Mouse (Mus musculus): ENCODE data around the gene Rsbn1l. TPM values are rescaled to one million over a fixed set of nuclear protein-coding genes. Genes with fewer than 3 reads are reported as not detected.
A peak's percentile ranks its signal among the peaks of the same experiment; 100 is the strongest.

Rsbn1l gene
- 4.0 and 4.4 TPM in 2 replicates for polyA plus RNA-seq (2012; rRNA removed)

DNA sequence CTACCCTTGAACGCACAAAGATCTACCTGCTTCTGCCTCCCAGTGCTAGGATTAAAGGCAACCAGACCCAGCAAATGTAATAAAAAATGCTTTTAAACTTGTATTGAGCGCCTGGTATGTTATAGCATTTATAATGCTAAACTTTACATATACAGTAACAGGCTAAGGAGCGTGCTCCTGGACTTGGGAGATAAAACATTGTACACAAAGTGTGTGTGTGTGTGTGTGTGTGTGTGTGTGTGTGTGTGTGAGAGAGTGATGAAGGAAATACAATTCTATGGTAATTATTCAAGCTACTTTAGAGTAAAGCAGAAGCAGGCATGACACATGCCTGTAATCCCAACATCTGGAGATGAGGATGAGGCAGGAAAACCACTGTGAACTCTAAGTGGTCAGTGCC lies at the start of gene Rsbn1l:
Gene Rsbn1l (minus strand): TSS at position 101 of the 400 bp plus-strand sequence.
- DNase-seq (ENCODE audit: low read depth) = no peak

DNA sequence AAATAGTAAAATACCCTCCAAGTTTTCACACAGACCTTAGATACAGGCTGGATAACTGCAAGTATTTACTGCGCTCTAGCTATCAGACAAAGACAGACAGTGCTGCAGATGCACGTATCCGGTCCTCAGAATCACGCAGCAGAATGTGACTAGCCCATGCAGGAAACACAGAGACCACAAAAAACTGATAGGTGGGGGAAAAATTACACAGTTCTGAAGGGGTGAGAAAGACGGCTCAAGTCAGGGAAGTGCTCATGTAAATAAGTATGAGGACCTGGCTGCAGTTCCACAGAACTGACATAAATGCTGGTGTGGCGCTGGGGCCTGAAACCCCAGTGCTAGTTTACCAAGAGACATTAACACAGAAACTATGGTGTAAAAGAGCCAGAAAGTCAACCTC lies 46.5 kb upstream of the Rsbn1l start:
- DNase-seq (ENCODE audit: low read depth) = no peak

DNA sequence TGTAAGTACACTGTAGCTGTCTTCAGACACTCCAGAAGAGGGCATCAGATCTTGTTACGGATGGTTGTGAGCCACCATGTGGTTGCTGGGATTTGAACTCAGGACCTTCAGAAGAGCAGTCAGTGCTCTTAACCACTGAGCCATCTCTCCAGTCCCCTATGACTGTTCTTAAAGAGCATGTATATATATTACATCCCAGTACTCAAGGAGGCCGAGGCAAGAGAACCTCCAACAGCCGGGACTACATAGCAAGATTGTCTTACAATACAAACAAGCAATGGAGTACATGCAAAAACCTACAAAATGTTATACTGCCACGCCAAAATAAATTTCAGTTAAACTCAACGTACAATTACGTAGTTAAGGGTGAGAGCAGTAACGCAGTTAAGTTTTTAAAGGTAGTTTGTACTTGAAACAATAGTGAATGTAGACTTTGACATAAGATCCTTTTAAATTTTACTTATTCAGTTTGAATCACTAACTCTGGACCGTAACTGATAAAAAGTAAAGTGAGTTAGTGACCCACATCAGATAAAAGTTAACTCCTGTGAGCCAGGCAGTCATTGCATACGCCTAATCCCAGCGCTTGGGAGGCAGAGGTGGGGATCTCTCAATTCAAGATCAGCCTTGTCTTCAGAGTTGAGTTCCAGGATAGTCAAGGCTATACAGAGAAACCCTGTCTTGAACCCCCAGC lies 45.6 kb upstream of the Rsbn1l start:
- DNase-seq (ENCODE audit: low read depth) = no peak

DNA sequence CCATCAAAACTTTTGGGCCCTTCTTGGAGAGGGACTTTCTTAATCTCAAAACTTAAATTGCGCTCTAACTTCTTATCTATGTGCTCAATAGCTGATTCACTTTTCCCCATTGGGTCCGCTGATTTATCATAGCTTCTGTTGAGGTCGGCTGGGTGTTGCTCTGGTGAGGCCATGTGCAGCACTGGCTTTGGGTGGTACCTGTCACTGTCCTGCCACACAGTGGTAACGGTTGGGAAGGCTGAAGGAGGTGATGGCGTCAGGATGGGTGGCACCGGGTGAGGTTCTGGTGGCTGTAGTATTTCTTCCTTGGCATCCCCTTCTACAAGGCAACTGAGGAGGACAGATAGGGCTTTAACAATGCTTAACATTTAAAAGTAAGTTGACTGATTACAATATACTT lies 42.2 kb upstream of the Rsbn1l start:
- no peak for DNase-seq (ENCODE audit: low read depth)

DNA sequence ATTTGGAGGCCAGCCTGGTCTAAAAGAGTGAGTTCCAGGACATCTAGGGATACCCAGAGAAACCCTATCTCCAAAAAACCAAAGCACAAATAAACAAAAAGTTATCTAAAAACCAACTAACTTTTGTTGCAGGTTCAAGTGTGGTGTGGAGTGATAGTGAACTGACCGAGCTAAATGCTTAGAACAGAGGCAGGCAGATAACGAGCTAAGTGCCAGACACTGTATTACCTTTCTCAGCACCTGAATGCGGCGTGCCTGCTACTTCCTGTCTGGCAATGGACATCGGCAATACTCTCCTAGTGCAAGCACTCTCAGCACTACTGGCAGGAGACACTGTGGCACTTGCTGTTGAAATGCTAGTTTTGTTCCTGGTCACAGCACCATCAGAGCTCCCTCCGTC lies 41.4 kb upstream of the Rsbn1l start:
- no peak for DNase-seq (ENCODE audit: low read depth)

DNA sequence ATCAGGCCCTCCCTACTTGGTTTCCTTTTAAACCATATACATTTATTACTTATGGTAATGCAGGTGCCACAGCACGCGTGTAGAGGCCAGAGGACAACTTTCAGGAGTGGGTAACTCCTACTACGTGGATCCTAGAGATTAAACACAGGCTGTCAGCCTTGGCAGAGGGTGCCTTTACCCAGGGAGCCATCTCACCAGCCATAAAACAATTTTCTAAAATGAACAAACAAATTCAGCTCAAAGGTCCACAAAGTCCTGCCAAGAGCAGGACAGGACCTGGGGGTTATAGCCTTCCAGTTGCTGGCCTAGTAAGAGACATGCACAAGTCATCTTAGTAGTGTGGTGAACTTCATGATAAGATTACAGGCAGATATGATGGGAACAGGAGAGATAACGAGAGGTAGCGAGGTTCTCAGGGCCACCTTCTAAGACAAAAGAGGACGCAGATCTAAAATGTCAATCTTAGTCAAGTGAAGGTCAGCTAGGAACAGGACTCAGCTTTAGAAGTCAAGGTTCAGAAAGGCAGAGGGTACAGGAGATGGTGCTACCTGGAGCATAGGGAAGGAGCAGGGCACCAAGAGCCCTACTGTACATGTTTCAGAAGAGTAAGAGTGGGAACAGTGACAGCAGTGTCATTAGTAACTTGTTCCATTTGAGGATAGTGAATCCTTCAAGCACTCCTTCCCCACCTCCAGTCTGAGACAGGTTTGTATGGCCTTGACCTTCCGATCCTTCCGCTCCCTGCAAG lies 34.0 kb upstream of the Rsbn1l start:
- no peak for DNase-seq (ENCODE audit: low read depth)

DNA sequence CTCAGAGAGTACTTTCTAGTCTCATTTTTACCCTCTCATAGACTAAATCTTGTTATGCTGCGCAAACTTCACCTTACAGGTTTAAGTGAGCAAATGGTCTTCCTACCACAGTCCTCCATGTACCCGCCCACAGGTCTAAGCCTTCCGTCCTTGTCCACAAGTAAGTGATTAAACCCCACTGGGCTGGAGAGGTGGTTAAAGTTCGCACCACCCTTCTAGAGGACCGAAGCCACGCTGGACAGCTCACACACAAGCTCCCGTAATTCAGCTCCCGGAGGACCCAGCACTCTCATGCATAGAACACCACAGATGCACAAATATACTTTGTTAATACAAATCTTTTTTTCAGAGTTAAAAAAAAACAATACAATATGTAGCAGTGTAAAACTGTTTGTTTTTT lies 30.1 kb upstream of the Rsbn1l start:
- DNase-seq (ENCODE audit: low read depth) = no peak

DNA sequence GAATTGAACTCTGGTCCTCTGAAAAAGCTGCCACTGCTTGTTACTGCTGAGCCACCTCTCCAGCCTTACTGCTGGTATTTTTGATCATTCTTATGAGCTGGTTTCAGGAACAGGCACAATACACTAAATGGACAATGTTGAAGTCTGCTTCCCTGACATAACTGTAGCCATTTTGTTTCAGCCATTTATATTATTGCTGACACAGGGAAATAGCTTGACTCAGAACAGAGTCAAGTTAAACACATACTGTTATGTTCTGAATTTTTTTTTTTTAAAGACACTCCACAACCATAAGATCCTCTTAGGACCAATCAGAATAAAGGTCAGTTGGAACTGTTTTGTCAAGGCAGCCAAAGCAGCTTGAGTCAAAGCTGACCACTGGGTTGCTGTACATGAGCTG lies 27.3 kb upstream of the Rsbn1l start:
- no peak for DNase-seq (ENCODE audit: low read depth)

DNA sequence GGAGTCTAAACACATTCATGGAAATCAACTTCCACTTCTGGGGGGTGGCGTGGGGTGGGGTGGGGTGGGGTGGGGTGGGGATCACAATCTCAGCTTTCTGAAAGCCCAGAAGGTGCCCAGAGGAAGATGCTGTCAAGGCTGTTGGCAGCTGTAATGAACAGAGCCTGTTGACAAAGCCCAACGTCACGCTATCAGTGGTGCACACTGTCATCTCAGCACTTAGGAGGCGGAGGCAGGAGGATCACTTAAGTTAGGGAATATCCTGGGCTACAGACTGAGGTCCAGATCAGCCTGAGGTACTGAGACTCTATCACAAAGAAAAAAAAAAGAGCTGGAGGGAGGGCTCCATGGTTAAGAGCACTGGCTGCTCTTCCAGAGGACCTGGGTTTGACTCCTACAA lies 18.5 kb upstream of the Rsbn1l start:
- DNase-seq (ENCODE audit: low read depth) = no peak

DNA sequence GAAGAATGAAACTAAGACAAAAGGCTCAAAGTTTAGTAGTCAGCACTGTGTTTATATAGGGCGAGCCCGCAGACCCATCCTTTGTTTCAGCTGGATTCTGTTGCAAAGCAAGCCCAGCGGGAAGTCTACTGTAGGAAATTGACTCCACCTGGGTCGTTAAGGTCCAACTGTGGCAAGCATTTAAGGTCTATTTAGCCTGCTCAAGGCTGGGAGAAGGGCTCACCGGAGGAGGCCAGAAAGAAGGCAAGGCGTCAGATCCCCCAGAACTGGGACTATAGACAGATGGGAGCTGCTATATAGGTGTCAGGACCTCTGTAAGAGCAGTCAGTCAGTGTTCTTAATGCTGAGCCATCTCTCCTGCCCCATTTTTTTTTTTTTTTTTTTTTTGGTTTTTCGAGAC lies 17.8 kb upstream of the Rsbn1l start:
- no peak for DNase-seq (ENCODE audit: low read depth)

DNA sequence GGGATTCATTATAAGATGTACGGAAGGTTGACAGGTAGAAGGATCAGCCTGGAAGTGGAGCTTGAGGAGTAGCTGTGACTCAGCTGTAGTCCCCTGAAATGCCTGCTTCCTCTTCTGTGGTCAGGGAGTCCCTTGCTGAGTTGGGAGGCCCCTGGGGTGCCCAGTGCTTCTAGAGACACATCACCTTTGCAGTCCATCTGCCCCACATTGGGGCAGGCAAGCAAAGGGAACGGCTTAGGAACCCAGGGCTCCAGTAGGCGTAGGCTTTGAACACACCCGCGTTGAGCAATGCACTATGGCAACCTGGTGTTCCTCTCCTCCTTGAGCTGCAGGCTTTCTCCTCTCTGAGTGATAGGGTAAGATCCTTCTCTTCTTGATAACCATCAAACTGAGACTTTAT lies 16.9 kb upstream of the Rsbn1l start:
- no peak for DNase-seq (ENCODE audit: low read depth)

DNA sequence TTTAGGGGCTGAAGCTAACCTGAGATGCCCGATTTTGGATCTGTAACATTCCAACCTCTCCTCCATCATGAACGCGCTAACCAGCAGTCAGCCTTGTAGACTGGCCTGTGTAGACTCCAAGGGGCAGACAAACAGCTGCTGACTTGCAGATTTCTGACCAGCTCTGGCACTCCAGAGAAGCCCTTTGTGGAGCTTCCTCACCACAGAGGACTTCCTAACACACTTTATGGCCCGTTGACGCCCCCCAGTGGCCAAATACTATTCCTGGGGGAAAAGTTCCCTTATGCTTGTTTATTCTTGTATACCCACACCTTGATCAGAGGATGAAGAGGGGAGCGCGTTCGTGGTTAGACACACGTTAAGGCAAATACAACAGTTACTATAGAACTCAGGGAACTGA lies 12.8 kb upstream of the Rsbn1l start:
- DNase-seq (ENCODE audit: low read depth) = no peak

DNA sequence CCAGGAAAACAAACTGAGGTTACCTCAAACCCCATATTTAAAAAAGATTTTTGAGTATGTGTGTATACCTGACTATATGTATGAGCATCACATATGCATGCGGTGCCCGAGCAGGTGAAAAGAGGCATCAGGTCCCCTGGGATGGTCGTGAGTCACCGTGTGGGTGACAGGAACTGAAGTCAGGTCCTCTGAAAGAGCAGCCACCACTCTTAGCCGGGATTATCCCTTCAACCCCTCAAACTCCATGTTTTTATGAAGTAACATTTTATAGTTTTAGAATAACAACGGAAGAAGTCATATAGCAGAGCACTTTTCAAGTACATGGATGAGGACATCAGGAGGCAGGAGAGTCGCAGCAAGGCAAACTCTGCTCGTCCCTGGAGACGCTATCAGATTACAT lies 12.3 kb upstream of the Rsbn1l start:
- no peak for DNase-seq (ENCODE audit: low read depth)

DNA sequence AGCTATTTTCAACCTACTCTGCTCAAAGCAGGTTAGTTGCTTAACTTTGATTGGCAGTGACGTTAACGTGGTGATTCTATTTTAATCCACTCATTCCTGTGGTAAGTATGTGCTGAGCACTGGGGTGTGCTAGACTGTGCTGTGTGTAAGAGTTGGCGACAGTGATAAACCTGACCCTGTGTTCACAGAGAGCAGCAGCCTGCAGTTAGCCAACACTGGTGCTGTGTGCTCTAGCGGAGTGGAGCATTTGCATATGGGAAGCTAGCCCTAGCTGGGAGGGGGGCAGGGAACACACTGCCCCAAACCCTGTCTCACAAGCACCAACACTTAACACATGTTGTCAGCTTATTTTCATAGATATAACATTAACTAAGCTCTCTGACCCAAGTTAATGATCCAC lies 11.7 kb upstream of the Rsbn1l start:
- DNase-seq (ENCODE audit: low read depth) = no peak

DNA sequence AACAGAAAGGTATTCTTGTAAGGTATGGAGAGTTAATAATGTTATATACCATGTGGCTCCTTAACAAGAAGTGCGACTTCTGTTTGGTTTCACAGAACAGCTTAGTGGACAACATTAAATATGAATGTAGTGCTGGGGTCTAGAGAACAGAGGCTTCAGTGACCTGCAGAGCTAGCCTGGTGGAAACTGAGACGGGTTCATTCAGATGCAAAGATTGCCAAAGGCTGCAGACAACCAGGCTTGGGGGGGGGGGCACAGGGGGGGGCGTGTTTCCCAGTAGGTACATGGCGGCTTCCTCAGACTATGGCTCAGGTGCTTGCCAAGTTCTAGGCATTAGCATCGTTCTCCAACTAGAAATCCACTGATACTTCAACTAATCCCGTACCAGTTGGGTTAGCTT lies 8.2 kb upstream of the Rsbn1l start:
- no peak for DNase-seq (ENCODE audit: low read depth)

DNA sequence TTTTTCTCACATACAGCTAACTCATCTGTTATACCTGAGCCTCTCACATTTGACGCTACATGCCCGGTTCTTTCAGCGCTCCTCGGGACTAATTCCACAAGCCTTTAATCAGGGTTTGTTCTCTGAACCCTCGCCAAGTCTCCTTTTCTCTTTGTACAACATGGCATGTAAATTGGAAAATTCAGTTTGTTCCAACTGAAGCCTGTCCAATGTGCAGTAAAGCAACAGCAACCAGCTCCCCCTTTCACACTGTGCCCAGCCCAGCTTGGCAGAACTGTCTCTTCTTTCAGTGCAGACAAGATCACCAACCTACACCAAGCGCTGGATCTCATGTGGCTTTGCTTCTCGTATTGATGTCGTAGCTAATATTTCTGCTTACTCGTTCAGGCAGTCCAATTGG lies 7.1 kb upstream of the Rsbn1l start:
- DNase-seq (ENCODE audit: low read depth) = peak; percentile 54

DNA sequence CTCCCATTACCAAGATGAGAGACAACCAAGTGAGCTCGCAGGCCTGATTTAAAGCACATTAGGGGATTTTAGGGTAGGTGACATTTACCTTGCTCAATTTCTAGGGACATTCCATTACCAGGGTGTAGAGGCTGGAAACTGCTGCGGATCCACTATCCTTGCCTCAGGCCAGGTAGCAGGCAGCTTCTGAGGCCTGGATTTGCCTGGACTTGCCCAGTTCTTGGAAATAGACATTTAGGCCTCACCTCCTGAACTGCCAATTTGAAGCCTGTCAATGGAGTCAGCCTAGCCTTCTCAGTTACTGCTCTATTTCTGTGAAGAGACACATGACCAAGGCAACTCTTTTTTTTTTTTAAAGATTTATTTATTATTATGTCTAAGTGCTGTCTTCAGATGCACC lies 4.7 kb upstream of the Rsbn1l start:
- no peak for DNase-seq (ENCODE audit: low read depth)

DNA sequence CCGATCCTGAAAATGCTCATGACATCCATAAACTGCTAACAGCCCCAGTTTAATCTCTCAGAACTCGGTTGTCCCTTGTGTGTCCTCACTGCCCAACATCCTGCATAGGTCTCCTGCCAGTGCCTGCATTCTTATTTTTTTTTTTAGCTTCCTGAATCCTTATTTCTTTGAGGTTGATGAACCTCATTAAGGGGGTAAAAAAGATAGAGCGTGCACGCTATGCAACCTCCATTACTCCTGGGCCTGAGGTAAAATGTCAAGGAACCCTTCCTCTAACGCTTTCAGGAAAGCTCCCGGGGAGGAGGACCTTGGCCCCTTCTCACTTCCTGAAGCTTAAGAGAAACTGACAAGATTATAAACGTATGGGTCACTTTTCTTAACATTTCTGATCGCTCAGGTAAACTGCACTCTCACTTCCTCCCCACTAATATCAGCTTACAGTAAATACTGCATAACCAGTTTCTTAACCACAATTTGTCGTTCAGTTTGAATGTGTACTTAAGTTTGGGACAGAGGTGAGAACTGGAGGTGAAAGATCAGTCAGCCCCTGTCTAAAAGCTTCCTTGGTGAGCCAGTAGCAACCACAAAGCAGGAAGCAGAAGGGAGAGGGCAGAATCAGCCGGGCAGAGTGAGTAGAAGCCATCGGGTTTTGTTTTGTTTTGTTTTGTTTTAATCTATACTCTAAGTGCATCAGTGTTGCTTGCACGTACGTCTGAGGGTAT lies 923 bp downstream of the Rsbn1l start:
- no peak for DNase-seq (ENCODE audit: low read depth)

DNA sequence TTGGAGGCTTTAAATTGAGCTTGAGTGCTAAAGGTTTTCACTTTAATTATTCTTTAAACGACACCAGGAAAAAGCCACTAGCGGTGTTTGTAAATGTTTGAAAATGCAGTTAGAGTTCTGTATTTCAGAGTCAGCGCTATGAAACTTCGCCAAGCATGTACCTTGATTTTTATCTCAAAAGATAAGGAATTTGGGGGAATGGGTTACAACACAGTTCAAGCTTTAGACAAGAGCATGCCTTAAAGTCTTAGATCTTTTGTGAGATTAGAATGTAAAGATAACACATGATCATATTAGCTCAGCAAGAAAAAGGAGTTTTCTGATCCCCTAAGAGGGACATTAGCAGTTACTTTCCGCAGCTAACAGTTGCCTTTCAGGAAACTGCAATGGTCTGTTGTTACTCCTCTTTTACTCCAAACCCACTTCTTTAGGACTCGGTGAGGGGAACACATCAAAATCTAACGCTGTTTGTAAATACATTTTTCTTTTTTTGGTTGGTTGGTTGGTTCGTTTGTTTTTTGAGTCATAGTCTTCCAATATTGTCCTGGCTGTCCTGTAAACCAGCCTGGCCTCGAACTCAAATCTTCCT lies 3.8 kb downstream of the Rsbn1l start:
- DNase-seq (ENCODE audit: low read depth) = no peak

DNA sequence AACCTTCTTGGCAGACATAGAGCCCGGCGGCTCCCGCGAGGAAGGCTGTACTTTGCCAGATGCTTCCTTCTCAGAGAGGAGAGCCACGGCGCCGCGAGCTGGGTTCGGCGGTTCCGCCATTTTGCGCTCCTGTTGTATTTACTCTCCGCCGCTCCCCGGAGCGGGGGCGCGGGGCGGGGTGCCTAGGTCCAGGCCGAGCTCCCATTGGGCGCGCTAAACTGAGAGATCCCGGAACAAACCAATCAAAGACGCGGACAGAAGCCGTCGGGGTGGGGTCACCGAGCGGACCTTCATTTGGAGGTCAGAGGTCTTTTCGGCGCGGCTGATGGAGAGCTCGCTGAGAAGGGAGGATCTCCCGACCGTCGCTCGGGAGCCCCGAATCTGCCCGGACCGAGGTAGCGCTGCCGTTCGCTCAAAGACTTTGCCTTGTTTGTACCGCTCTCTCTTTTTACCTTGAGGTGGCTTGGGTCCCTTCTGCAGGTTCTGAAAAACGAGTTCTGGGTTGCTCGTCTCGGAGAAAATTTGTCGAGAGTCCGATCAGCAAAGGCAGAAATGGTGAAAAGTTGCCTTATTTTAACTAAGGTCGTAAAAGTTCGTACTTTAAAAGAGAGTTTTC lies 4.4 kb downstream of the Rsbn1l start:
- peak; percentile 55 for DNase-seq (ENCODE audit: low read depth)

DNA sequence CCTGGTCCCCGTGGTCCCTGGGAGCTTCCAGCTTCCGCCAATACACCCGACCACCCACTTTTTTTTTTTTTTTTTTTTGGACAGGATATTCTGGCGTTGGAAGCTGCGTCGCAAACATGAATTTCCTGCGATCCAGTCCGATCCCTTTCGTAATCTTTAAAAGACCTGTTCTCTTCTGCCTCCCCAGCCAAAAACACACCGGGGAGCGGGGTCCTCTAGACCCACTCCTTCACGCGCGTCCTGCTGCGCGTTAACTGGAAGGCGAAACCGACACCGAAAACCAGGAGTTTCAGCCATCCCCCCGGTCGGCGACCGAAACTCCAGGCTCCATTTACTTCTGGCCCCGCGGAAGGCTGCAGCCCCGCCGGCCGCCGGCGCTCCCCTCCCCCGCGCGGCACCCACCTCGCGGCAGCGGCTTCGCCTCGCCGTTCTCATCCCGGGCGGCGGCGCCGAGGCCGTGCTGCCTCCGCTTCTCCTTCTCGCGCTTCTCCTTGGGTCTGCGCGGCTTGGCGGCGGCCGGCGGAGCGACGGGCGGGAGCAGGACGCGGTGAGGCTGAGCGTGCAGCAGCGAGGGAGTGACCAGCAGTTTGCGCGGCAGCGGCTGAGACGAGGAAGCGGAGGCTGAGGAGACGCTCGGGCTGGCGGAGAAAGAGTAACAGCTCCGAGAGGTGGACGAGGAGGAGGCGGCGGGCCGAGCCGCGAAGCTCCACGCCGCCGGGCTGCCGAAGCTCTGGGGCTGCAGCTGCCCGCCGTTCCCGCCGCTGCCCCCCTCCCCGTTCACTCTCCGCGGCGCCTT lies 5.1 kb downstream of the Rsbn1l start:
- no peak for DNase-seq (ENCODE audit: low read depth)

Measured in gonadal fat pad, adult 2 months (tissue).